Mouse (Mus musculus): ENCODE measurements at regions not wholly inside any gene's neighbourhood (a gene's known extent, or its start where the extent isn't known, plus 50 kb on each side); places are given as distances from the start of the nearest gene placed in this dataset.

DNA sequence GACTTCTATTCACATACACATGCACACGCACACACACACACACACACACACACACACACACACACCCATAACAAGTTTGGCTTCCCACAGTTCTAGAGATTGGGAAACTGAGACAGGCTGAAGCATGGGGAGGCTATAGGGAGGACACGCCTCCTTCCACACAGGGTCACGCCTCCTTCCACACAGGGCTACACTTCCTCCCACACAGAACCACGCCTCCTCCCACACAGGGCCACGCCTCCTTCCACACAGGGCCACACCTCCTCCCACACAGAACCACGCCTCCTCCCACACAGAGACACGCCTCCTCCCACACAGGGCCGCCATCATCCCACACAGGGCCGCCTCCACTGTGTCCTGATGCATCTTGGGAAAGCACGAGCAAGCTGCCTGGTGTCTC is 401.9 kb upstream of the Kazn start:
- DNase-seq (ENCODE audit: low read depth, low spot score): no peak

DNA sequence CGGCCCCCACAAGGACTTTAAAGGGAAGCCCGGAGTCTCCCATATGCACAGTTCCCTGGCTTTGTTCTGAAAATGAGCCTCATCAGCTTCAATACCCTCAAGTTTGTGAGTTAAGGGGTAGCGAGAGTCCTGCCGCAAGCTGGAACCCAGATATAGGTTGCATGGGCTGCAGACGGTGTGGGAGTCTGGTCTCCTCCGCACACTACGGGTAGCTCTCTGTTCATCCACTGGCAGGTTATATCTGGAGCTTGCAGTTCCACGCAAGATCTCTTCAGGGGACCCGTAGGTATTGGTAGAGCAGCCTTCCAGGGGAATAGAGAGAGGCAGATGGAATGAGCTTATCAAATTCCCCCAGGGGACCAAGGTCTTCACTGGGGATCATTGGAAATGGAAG is 400.1 kb upstream of the Kazn start:
- DNase-seq (ENCODE audit: low read depth, low spot score): peak; percentile 25

DNA sequence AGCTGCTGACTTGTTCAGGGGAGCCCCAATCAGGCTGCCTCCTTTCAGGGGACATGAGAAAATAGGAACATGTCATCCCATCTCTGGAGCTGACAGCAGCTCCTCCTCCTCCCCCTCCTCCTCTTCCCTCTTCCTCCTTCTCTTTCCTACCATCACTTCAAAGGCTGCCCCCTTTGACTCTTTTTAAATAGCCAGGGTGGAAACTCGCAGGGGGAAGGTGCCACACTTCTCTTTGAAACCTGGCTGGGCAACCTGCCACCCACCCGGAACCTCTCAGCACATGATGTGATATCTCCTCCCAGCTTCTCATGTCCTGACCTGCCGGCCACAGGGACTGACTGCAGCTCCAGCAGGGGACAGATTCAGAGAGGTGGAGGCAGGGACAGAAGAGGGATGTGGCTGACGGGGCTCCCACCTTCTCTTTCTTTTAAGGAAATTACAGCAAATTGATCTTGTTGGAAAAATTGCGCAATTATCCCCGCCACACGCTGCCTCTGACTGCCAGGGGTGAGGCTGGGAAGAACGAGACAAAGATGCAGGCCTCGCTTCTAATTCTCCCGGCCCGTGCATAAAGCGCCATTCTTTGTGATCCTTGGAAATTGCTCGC is 399.6 kb upstream of the Kazn start:
- peak; percentile 52 for DNase-seq (ENCODE audit: low read depth, low spot score)

GRCm38 (mm10) chr4:142638057-142638456 is 398.9 kb upstream of the Kazn start:
- DNase-seq (ENCODE audit: low read depth, low spot score): peak; percentile 7

DNA sequence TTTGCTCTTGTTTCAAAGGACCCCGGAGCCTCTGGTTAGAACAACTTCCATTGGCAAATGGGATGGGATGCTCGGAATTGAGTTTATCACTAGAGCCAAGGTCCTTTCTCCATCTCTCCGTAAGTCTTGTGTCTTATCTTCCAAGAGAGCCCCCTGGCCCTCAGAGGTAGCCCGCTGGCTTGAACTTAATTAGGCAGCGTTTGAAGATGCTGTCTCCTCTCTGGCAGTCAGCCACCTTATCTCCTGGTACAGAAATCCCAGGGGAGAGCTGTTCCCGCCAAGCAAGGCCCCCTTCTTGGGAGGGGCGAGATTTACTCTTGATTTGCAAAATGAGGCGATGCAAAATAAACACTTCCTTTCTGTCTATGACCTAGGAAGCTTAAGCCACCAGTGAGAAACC is 395.2 kb upstream of the Kazn start:
- no peak for DNase-seq (ENCODE audit: low read depth, low spot score)

- peak; percentile 74 for DNase-seq (ENCODE audit: low read depth, low spot score)
These were observed 394.6 kb upstream of the Kazn start for GRCm38 (mm10) chr4:142633667-142634350.

- no peak for DNase-seq (ENCODE audit: low read depth, low spot score)
These were observed 387.4 kb upstream of the Kazn start for GRCm38 (mm10) chr4:142626503-142627194.

DNA sequence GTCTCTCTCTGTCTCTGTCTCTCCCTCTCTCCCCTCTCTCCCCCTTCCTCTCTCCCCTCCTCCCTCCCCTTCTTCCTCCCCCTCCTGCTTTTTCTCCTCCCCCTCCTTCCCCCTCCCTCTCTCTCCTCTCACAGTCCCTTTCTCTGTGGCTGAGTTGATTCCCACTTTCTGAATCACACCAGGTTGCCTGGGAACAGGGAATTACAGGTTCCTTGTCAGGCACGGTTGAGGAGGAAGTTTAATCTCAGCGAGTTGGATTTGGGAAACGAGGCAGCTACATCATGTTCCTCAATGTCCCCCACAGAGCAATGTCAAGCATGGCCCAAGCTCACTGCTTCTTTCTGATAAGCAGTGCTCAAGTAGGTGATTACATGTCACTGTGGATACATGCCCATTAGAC is 386.3 kb upstream of the Kazn start:
- peak; percentile 73 for DNase-seq (ENCODE audit: low read depth, low spot score)

GRCm38 (mm10) chr4:142622151-142622861 is 383.1 kb upstream of the Kazn start:
- no peak for DNase-seq (ENCODE audit: low read depth, low spot score)

GRCm38 (mm10) chr4:142619396-142619795 is 380.2 kb upstream of the Kazn start:
- DNase-seq (ENCODE audit: low read depth, low spot score): no peak

DNA sequence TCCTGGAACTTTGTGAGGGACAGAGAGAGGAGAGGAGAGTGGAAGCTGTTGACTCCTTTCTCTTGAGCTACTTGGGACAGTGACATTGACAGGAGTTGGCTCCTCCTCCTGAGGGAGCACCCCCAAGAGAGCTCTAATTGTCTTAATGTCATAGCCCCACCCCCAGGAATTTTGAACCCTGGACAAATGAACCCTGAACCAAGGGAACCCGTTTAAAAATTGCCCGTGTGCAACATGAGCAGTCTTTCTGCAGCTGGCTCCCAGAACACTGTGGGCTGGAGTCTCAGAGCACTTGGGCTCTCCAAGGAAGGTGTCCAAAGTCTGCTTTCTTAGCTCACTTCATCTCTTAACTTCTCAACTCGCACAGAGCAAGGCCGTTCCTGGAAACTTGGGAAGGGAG is 379.6 kb upstream of the Kazn start:
- DNase-seq (ENCODE audit: low read depth, low spot score): no peak

GRCm38 (mm10) chr4:142617676-142618075 is 378.5 kb upstream of the Kazn start:
- peak; percentile 14 for DNase-seq (ENCODE audit: low read depth, low spot score)

DNA sequence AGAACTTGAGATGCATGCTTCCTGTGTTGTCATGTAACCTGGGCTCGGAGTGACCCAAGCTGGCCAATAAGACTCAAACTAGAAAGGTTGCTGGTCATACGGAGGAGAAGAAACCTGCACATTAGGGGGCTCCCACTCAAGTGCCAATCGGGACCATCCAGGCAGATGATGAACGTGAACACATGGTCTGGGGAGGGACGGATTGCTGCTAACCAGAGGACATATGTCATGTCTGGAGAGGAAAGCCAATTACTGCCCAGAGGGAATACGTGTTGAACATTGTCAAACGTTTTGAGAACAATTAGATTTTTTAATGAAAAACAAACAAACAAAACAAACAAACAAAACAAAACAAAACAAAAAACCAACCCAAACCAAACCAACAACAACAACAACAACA is 377.7 kb upstream of the Kazn start:
- no peak for DNase-seq (ENCODE audit: low read depth, low spot score)

GRCm38 (mm10) chr4:142605098-142605497 is 365.9 kb upstream of the Kazn start:
- no peak for DNase-seq (ENCODE audit: low read depth, low spot score)

GRCm38 (mm10) chr4:142597214-142597613 is 358.0 kb upstream of the Kazn start:
- no peak for DNase-seq (ENCODE audit: low read depth, low spot score)

DNA sequence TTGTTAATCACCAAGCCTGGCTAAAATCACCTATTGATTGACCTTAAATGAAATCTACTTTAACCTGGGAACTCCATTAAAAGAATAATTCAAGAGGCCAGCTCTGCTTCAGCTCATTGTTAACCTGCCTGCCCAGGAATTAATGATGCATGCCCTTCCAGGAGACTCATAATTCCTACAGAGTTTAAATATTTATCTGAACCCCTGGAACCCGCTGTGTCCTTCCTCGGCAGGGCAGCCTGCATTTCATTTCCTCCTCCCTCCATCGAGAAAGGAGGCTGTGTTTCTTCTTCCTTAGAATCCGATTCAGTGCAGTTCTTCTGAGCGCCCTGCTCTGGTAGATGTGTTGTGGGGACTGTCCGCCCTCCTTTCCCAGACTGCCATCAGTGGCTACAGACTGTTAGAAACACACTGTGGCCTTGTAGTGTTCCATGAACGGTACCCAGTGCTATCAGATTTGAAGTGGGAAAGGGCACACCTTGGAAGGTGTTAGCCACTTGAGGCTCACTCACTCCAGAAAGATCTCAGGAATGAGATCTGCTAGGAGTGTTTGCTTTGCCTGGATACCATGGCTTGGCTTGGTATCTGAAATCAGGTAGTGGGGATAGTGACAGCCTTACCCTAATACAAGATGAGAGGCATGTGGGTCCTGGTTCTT is 350.0 kb upstream of the Kazn start:
- no peak for DNase-seq (ENCODE audit: low read depth, low spot score)

GRCm38 (mm10) chr4:142588418-142589083 is 349.4 kb upstream of the Kazn start:
- peak; percentile 37 for DNase-seq (ENCODE audit: low read depth, low spot score)

GRCm38 (mm10) chr4:142587345-142588035 is 348.3 kb upstream of the Kazn start:
- no peak for DNase-seq (ENCODE audit: low read depth, low spot score)

- no peak for DNase-seq (ENCODE audit: low read depth, low spot score)
These were observed 339.3 kb upstream of the Kazn start for GRCm38 (mm10) chr4:142578536-142578935.

GRCm38 (mm10) chr4:142577519-142577918 is 338.3 kb upstream of the Kazn start:
- DNase-seq (ENCODE audit: low read depth, low spot score): no peak

GRCm38 (mm10) chr4:142574528-142574927 is 335.3 kb upstream of the Kazn start:
- DNase-seq (ENCODE audit: low read depth, low spot score): peak; percentile 39
